In the genomic region with DNA sequence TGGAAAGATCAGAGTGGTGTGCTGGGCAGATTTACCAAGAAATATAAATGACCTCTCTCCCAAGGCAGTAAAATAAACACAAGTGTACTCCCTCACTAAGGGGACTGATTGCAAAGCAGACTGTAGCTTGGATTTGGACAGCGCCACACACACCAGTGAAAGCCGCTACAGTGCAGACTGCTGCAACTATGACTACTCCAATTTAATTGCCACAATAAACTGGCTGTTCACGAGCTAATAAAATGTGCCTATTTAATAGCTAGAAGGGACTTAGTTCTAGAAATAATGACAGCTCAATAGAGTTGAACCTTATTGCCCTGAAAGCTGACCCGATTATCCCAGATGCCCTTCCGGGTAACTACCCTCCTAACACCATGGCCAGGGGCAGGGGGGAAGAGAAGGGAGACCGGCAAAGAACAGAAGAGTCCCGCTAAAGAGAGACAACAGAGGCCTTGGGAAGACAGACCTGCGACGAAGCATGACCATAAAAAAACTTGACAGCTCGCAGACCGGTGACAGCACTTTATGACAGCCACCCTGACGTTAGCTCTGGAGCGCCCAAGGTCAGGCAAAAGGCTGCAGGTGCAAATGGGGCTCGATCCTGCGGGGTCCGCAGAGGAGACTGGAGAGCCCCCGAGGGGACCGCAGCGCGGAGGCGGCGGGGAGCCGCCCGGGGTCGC, we compare ENCODE assay signal across 9 mouse cellular contexts. TPM values are rescaled to one million over a fixed set of nuclear protein-coding genes. Genes with fewer than 3 reads are reported as not detected.
DNase-seq lines count a peak whose midpoint lies in the region; ATAC-seq and TF ChIP-seq lines count a peak whose summit lies in the region.
"Had no signal": no experiment of that assay in that cellular context is flagged by ENCODE, and none has a peak within 500 bp of the region (broad histone marks: within the 10 kb centered on the region; RNA-seq: fewer than 3 reads in every experiment).

No protein-coding gene starts in this region.

- H3K36me3 ChIP-seq in heart, embryonic 13.5 days: peaks cover 7% of the 10 kb centered on the region; the same call in 1 of the 2 replicates
- no peaks in the 10 kb centered on the region for H3K36me3 ChIP-seq in ES-Bruce4 (ENCODE audit: control insufficient read depth, insufficient read depth, low read length, poor library complexity, severe bottlenecking)
- H3K36me3 ChIP-seq in forebrain, embryonic 11.5 days (ENCODE audit: control insufficient read depth, insufficient read depth, low read length): no peaks in the 10 kb centered on the region
- H3K36me3 ChIP-seq in liver, embryonic 11.5 days (ENCODE audit: control insufficient read depth, insufficient read depth, low read length): no peaks in the 10 kb centered on the region; the same call in 1 of the 2 replicates

- no peaks in the 10 kb centered on the region for H3K9me3 ChIP-seq in heart, embryonic 13.5 days
- H3K9me3 ChIP-seq in ES-Bruce4 (replicated peaks; ENCODE audit: control insufficient read depth, insufficient read depth, low read length, poor library complexity, severe bottlenecking): no peaks in the 10 kb centered on the region
- no peaks in the 10 kb centered on the region for H3K9me3 ChIP-seq in forebrain, embryonic 11.5 days (ENCODE audit: control insufficient read depth, low read length)
- H3K9me3 ChIP-seq in liver, embryonic 11.5 days (ENCODE audit: control insufficient read depth, low read length): no peaks in the 10 kb centered on the region

- peak overlapping the region; percentile 94 for H3K27ac ChIP-seq in heart, embryonic 13.5 days (replicated peaks)
- H3K27ac ChIP-seq in ES-Bruce4 (ENCODE audit: insufficient read depth, low read length): no peak overlapping the region
- H3K27ac ChIP-seq in forebrain, embryonic 11.5 days (ENCODE audit: low read depth, low read length): peak overlapping the region; percentile 84; the same call in 1 of the 2 replicates
- H3K27ac ChIP-seq in liver, embryonic 11.5 days (ENCODE audit: low read depth, low read length): peak overlapping the region; percentile 64; the same call in 1 of the 2 replicates

- no peak for ATAC-seq in heart, embryonic 13.5 days (ENCODE audit: extremely low read depth, insufficient number of reproducible peaks, low FRiP score, low TSS enrichment)
- ATAC-seq in forebrain, embryonic 11.5 days (replicated peaks; ENCODE audit: low FRiP score): no peak
- ATAC-seq in liver, embryonic 11.5 days (replicated peaks; ENCODE audit: low FRiP score): no peak; the same call in 1 of the 2 replicates
- no peak for ATAC-seq in monocyte, adult 5-6 weeks (replicated peaks; ENCODE audit: insufficient number of reproducible peaks, low FRiP score, low TSS enrichment, poor library complexity, severe bottlenecking)

- intact Hi-C loops in heart, postnatal 10 days (cut with DNase I): no loop called here

- H3K4me2 ChIP-seq in heart, embryonic 13.5 days: peak overlapping the region; percentile 96
- peak overlapping the region; percentile 93 for H3K4me2 ChIP-seq in forebrain, embryonic 11.5 days (ENCODE audit: low read depth, low read length, severe bottlenecking)
- peak overlapping the region; percentile 95 for H3K4me2 ChIP-seq in liver, embryonic 11.5 days

- no peak for TF ChIP-seq EP300 in ES-Bruce4 (IDR thresholded peaks at IDR 0.05; ENCODE audit: insufficient read depth, low read depth, low read length)

- no peaks in the 10 kb centered on the region for H3K27me3 ChIP-seq in heart, embryonic 13.5 days (replicated peaks)
- H3K27me3 ChIP-seq in ES-Bruce4 (ENCODE audit: control insufficient read depth, insufficient read depth, low read length, poor library complexity, severe bottlenecking): no peaks in the 10 kb centered on the region
- H3K27me3 ChIP-seq in forebrain, embryonic 11.5 days (ENCODE audit: control insufficient read depth, insufficient read depth, low read length): no peaks in the 10 kb centered on the region
- H3K27me3 ChIP-seq in liver, embryonic 11.5 days (replicated peaks; ENCODE audit: control insufficient read depth, insufficient read depth, low read length): no peaks in the 10 kb centered on the region
- H3K27me3 ChIP-seq: Patski had no signal

- no peak for TF ChIP-seq POLR2A in ES-Bruce4 (IDR thresholded peaks at IDR 0.05; ENCODE audit: insufficient read depth, low read length)

- 4% methylated on average over 25 of the region's 25 CpGs for WGBS in heart, embryonic 13.5 days
- WGBS in forebrain, embryonic 11.5 days: 9% methylated on average over 25 of the region's 25 CpGs
- WGBS in liver, embryonic 11.5 days: 5% methylated on average over 25 of the region's 25 CpGs

- H3K4me3 ChIP-seq in heart, embryonic 13.5 days: peak overlapping the region; percentile 89
- H3K4me3 ChIP-seq in ES-Bruce4 (ENCODE audit: low read depth, low read length): peak overlapping the region; percentile 91
- H3K4me3 ChIP-seq in forebrain, embryonic 11.5 days (ENCODE audit: low read depth, low read length): peak overlapping the region; percentile 80
- H3K4me3 ChIP-seq in liver, embryonic 11.5 days (ENCODE audit: low read depth, low read length): peak overlapping the region; percentile 96

- no peak for TF ChIP-seq CTCF in ES-Bruce4 (IDR thresholded peaks at IDR 0.05; ENCODE audit: low read depth, low read length)

- H3K4me1 ChIP-seq in heart, embryonic 13.5 days: peaks cover 32% of the 10 kb centered on the region
- H3K4me1 ChIP-seq in ES-Bruce4 (ENCODE audit: control insufficient read depth, insufficient read depth, low read length): no peaks in the 10 kb centered on the region
- H3K4me1 ChIP-seq in forebrain, embryonic 11.5 days (replicated peaks; ENCODE audit: control insufficient read depth, insufficient read depth, low read length): peaks cover 11% of the 10 kb centered on the region
- peaks cover 12% of the 10 kb centered on the region for H3K4me1 ChIP-seq in liver, embryonic 11.5 days (replicated peaks; ENCODE audit: control insufficient read depth, insufficient read depth, low read length)

- no peak for DNase-seq in heart, postnatal 10 days
- no peak for DNase-seq in forebrain, embryonic 11.5 days (ENCODE audit: low spot score)
- no peak for DNase-seq in liver, embryonic 11.5 days (ENCODE audit: low spot score)
- DNase-seq in layer of hippocampus, adult 9-10 months (ENCODE audit: low spot score): no peak
- DNase-seq in gastrocnemius, postnatal 25 days: no peak

- peak overlapping the region; percentile 95 for H3K9ac ChIP-seq in heart, embryonic 13.5 days
- peak overlapping the region; percentile 93 for H3K9ac ChIP-seq in ES-Bruce4 (ENCODE audit: low read depth, poor library complexity, severe bottlenecking)
- peak overlapping the region; percentile 80 for H3K9ac ChIP-seq in forebrain, embryonic 11.5 days (ENCODE audit: low read length)
- peak overlapping the region; percentile 86 for H3K9ac ChIP-seq in liver, embryonic 11.5 days (ENCODE audit: low read depth, low read length)

RNA-seq across cellular contexts. Expression of a gene that starts 0.8 kb away (rescaled TPM):
- 29.2 and 31.0 TPM in 2 replicates for polyA plus RNA-seq in heart, embryonic 13.5 days (2015; fragmentation: Nextera tagmentation; extraction: Ambion mirVana)
- 10 to 100 TPM; 38.0 to 43.6 TPM for total RNA-seq in heart, postnatal 10 days (2021)
- 15.7 and 17.1 TPM in 2 replicates for polyA plus RNA-seq in ES-Bruce4 (2011; ENCODE audit: insufficient read depth, insufficient read length, low read depth, missing spikeins)
- 29.4 and 29.9 TPM in 2 replicates for polyA plus RNA-seq in forebrain, embryonic 11.5 days (2014; fragmentation: Nextera tagmentation; extraction: Ambion mirVana)
- polyA plus RNA-seq in liver, embryonic 11.5 days (2014; fragmentation: Nextera tagmentation; extraction: Ambion mirVana): 27.4 and 30.1 TPM in 2 replicates
- total RNA-seq in monocyte, adult 5-6 weeks (2017): 24.9 to 42.9 TPM (median 27.3 TPM) in 3 replicates
- total RNA-seq in gastrocnemius, postnatal 25 days (2021): 10 to 100 TPM; 24.9 to 26.2 TPM

RNA-seq across cellular contexts. Expression of a gene that starts 13.4 kb away (rescaled TPM):
- polyA plus RNA-seq in heart, embryonic 13.5 days (2015; fragmentation: Nextera tagmentation; extraction: Ambion mirVana): 8.2 and 10.6 TPM in 2 replicates
- total RNA-seq in heart, postnatal 10 days (2021): 10 to 100 TPM; 18.7 to 20.1 TPM
- polyA plus RNA-seq in ES-Bruce4 (2011; ENCODE audit: insufficient read depth, insufficient read length, low read depth, missing spikeins): 0.18 and 0.38 TPM in 2 replicates
- polyA plus RNA-seq in forebrain, embryonic 11.5 days (2014; fragmentation: Nextera tagmentation; extraction: Ambion mirVana): 9.9 and 10.0 TPM in 2 replicates
- polyA plus RNA-seq in liver, embryonic 11.5 days (2014; fragmentation: Nextera tagmentation; extraction: Ambion mirVana): 2.1 TPM in 2 replicates
- 101 to 149 TPM (median 129 TPM) in 3 replicates for total RNA-seq in monocyte, adult 5-6 weeks (2017)
- 10 to 100 TPM; 23.6 to 27.6 TPM for total RNA-seq in gastrocnemius, postnatal 25 days (2021)
